Mouse (Mus musculus) ES-Bruce4 (cell line): ENCODE measurements around the gene Rhox4a. TPM values are rescaled to one million over a fixed set of nuclear protein-coding genes. Genes with fewer than 3 reads are reported as not detected.
"Not testable (repeated sequence)": the region's sequence is repeated elsewhere in the genome, so short reads cannot be mapped to it uniquely, and the experiment has no call there.

Experiments
- H3K27ac ChIP-seq: 2 replicates; pipeline ENCODE4 v1.5.1; 2012; ENCODE audit warnings: low read length, inconsistent platforms; ENCODE audit not compliant: insufficient read depth
- H3K27me3 ChIP-seq: 2 replicates; pipeline ENCODE4 v1.6.1; 2012; ENCODE audit warnings: mild to moderate bottlenecking, low read length, inconsistent platforms; ENCODE audit not compliant: control insufficient read depth, poor library complexity, insufficient read depth, severe bottlenecking
- H3K36me3 ChIP-seq: 2 replicates; pipeline ENCODE4 v1.6.1; 2012; ENCODE audit warnings: inconsistent platforms, mild to moderate bottlenecking, low read length, moderate library complexity; ENCODE audit not compliant: control insufficient read depth, poor library complexity, insufficient read depth, severe bottlenecking
- H3K4me1 ChIP-seq: one replicate; pipeline ENCODE4 v1.8.1; 2011; ENCODE audit warnings: low read length; ENCODE audit not compliant: control insufficient read depth, insufficient read depth
- H3K4me3 ChIP-seq: 2 replicates; pipeline ENCODE4 v1.5.1; 2011; ENCODE audit warnings: low read depth, mild to moderate bottlenecking, low read length
- H3K9ac ChIP-seq: 2 replicates; pipeline ENCODE4 v1.6.1; 2012; ENCODE audit warnings: low read depth, mild to moderate bottlenecking, inconsistent platforms; ENCODE audit not compliant: poor library complexity, severe bottlenecking
- H3K9me3 ChIP-seq: replicated peaks from 2 replicates; pipeline ENCODE4 v1.6.1; 2012; ENCODE audit warnings: mild to moderate bottlenecking, low read length, inconsistent platforms; ENCODE audit not compliant: control insufficient read depth, poor library complexity, insufficient read depth, severe bottlenecking
- polyA plus RNA-seq: library from polyadenylated mRNA; stranded (reverse); fragments of >200 nt; gene quantifications from 2 replicates; pipeline ENCODE4 v1.2.4, GENCODE M21; 2011; ENCODE audit warnings: low read depth; ENCODE audit not compliant: missing spikeins, insufficient read depth, insufficient read length

Gene Rhox4a
- polyA plus RNA-seq, result not detected in 2 replicates

GRCm38 (mm10) chrX:37265038-37265437 is at the start of gene Rhox4a:
TSS of gene Rhox4a (plus strand) at chrX:37265338.
- not testable (repeated sequence) for H3K4me3 ChIP-seq, H3K27me3 ChIP-seq, H3K36me3 ChIP-seq, H3K4me1 ChIP-seq, H3K27ac ChIP-seq, H3K9me3 ChIP-seq, H3K9ac ChIP-seq

GRCm38 (mm10) chrX:37222158-37222557 is 43.0 kb upstream of the Rhox4a start, which contains the start of gene Rhox1:
TSS of gene Rhox1 (minus strand) at chrX:37222258.
- not testable (repeated sequence) for H3K9ac ChIP-seq, H3K27me3 ChIP-seq, H3K4me1 ChIP-seq, H3K27ac ChIP-seq, H3K9me3 ChIP-seq, H3K36me3 ChIP-seq, H3K4me3 ChIP-seq

- H3K4me1 ChIP-seq, H3K9me3 ChIP-seq, H3K9ac ChIP-seq, H3K27ac ChIP-seq, H3K27me3 ChIP-seq, H3K36me3 ChIP-seq, H3K4me3 ChIP-seq: not testable (repeated sequence)
Observed at GRCm38 (mm10) chrX:37244676-37245075, 20.5 kb upstream of the Rhox4a start, which contains the start of gene Rhox2a. TSS of gene Rhox2a (plus strand) at chrX:37244976.

GRCm38 (mm10) chrX:37249619-37250018 is 15.5 kb upstream of the Rhox4a start, which contains the start of gene Rhox3a:
TSS of gene Rhox3a (plus strand) at chrX:37249919.
- not testable (repeated sequence) for H3K27ac ChIP-seq, H3K4me3 ChIP-seq, H3K4me1 ChIP-seq, H3K9me3 ChIP-seq, H3K9ac ChIP-seq, H3K36me3 ChIP-seq, H3K27me3 ChIP-seq

Other genes starting within 250 kb of the Rhox4a start
- not detected in 2 replicates for gene Sowahd, start 216.5 kb upstream of the Rhox4a start, polyA plus RNA-seq
- gene Rpl39, start 179.9 kb upstream of the Rhox4a start, polyA plus RNA-seq, result 1,538 and 1,601 TPM in 2 replicates
- gene Upf3b, start 155.0 kb upstream of the Rhox4a start, polyA plus RNA-seq, result 57.0 and 61.2 TPM in 2 replicates
- gene Nkap, start 138.5 kb upstream of the Rhox4a start, polyA plus RNA-seq, result 26.1 and 27.2 TPM in 2 replicates
- not detected in 2 replicates for gene Akap14, start 96.5 kb upstream of the Rhox4a start, polyA plus RNA-seq
- 114 and 118 TPM in 2 replicates for gene Ndufa1, start 74.2 kb upstream of the Rhox4a start, polyA plus RNA-seq
- 5.3 and 9.1 TPM in 2 replicates for gene Rnf113a1, start 74.1 kb upstream of the Rhox4a start, polyA plus RNA-seq
- gene Gm9, start 54.3 kb upstream of the Rhox4a start, polyA plus RNA-seq, result 3.0 and 3.3 TPM in 2 replicates
- gene Rhox1, start 43.1 kb upstream of the Rhox4a start, polyA plus RNA-seq, result not detected in 2 replicates
- gene Rhox2a, start 20.4 kb upstream of the Rhox4a start, polyA plus RNA-seq, result not detected in 2 replicates
- gene Rhox3a, start 15.4 kb upstream of the Rhox4a start, polyA plus RNA-seq, result not detected in 2 replicates
- not detected in 2 replicates for gene Rhox3a2, start 114.7 kb downstream of the Rhox4a start, polyA plus RNA-seq
- not detected in 2 replicates for gene Rhox4a2, start 125.5 kb downstream of the Rhox4a start, polyA plus RNA-seq
- gene Rhox2b, start 146.7 kb downstream of the Rhox4a start, polyA plus RNA-seq, result not detected in 2 replicates
- not detected in 2 replicates for gene Rhox4b, start 167.2 kb downstream of the Rhox4a start, polyA plus RNA-seq
- gene Rhox2c, start 188.3 kb downstream of the Rhox4a start, polyA plus RNA-seq, result not detected in 2 replicates
- gene Rhox3c, start 193.2 kb downstream of the Rhox4a start, polyA plus RNA-seq, result not detected in 2 replicates
- not detected in 2 replicates for gene Rhox4c, start 215.0 kb downstream of the Rhox4a start, polyA plus RNA-seq
- not detected in 2 replicates for gene Rhox2d, start 228.1 kb downstream of the Rhox4a start, polyA plus RNA-seq
- not detected in 2 replicates for gene Rhox4d, start 249.0 kb downstream of the Rhox4a start, polyA plus RNA-seq